Mouse (Mus musculus): ENCODE measurements around the gene Ccdc130.

The Ccdc130 gene

GRCm38 (mm10) chr8:84269950-84270773 is at the start of gene Ccdc130:
Gene Ccdc130, minus strand, starts transcription at chr8:84270380.
- peak; percentile 100 for DNase-seq (ENCODE audit: low read depth, low spot score)

- peak; percentile 64 for DNase-seq (ENCODE audit: low read depth, low spot score)
Observed at GRCm38 (mm10) chr8:84308376-84308775, 38.2 kb upstream of the Ccdc130 start.

DNA sequence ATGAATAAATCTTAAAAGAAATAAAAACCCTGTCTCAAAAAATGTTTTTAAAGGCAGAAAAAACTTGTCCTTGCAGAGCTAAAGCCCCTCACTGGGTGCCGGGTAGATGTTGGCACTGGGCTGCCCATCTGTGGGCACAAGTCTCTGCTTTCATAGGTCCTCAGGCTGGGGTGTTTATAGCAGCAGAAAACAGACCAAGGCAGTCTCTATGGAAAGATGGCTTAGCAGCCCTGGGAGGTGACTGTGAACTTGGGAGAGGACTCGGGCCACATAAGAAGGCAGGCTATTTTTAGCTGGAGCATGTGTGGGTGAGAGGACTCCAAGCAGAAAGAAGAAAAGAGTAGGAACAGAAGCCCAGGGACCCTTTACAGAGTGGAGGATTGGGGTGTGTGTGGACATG is 33.8 kb upstream of the Ccdc130 start:
- no peak for DNase-seq (ENCODE audit: low read depth, low spot score)

DNA sequence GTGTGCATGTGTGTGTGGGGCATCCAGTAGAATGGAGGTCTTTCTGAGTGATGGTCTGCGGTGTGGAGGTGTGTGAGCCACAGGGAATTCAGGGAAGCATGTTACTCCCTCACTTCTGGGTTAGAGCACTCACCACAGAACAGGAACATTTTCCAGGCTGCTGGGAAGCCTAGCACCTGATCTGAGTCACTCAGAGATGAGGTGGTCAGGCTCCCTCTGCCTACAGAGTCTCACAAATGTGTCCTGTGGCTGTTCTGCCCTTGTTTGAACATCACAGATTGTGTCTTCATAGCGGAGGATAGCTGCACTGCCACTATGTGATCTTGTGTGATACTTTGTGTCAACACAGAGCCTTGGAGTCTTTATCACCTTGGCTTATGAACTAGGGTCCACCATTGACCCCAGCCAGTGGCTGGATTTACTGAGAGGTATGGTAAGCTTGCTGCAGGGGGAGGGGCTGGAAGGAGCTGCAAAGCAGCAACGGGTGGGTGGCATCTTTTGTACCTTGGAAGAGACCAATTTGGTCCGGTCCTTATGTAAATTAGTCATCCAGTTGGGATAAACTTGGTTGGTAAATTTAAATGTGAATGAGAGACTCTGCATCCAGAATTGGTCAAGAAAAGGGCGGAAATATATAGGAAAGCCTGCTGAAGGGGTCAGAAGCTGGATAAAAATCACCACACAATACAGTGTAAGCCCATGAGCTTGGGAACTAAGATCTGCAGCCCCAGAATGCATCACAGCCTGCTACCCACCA is 27.0 kb upstream of the Ccdc130 start:
- DNase-seq (ENCODE audit: low read depth, low spot score), result no peak

- peak; percentile 76 for DNase-seq (ENCODE audit: low read depth, low spot score)
Observed at GRCm38 (mm10) chr8:84291688-84292087, 21.5 kb upstream of the Ccdc130 start.

GRCm38 (mm10) chr8:84291086-84291485 is 20.9 kb upstream of the Ccdc130 start:
- no peak for DNase-seq (ENCODE audit: low read depth, low spot score)

DNA sequence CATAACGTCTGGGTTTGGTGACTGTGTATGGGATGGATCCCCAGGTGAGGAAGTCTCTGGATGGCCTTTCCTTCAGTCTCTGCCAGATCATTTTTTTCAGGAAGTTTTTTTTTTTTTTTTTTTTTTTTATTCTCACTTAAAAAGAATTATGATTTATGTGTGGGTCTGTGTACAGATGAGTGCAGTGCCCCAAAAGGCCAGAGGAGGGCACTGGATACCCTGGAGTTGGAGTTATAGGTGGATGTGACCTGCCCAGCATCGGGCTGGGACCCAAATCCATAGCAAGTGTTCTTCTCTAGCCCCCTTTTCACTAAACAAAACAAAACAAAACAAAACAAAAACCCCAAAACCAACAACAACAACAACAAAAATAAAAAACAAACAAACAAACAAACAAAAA is 18.7 kb upstream of the Ccdc130 start:
- peak; percentile 58 for DNase-seq (ENCODE audit: low read depth, low spot score)

- DNase-seq (ENCODE audit: low read depth, low spot score), result peak; percentile 62
Observed at GRCm38 (mm10) chr8:84285665-84286064, 15.5 kb upstream of the Ccdc130 start.

GRCm38 (mm10) chr8:84284608-84285063 is 14.5 kb upstream of the Ccdc130 start:
- peak; percentile 50 for DNase-seq (ENCODE audit: low read depth, low spot score)

GRCm38 (mm10) chr8:84280777-84281176 is 10.6 kb upstream of the Ccdc130 start:
- no peak for DNase-seq (ENCODE audit: low read depth, low spot score)

DNA sequence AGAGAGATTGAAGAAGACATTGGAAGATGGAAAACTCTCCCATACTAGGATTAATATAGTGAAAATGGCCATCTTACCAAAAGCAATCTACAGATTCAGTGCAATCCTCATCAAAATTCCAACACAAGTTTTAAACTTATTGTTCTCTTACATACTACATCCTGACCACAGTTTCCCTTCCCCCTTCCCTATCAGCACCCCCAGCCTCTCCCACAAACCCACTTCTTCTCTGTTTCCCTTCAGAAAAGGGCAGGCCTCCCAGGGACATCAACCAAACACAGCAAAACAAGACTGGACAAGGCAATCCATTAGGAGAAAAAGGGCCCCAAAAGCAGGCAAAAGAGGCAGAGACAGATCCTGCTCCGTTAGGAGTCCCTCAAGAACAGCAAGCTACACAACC is 6.3 kb upstream of the Ccdc130 start:
- DNase-seq (ENCODE audit: low read depth, low spot score), result no peak

GRCm38 (mm10) chr8:84273968-84274367 is 3.8 kb upstream of the Ccdc130 start:
- DNase-seq (ENCODE audit: low read depth, low spot score), result no peak

DNA sequence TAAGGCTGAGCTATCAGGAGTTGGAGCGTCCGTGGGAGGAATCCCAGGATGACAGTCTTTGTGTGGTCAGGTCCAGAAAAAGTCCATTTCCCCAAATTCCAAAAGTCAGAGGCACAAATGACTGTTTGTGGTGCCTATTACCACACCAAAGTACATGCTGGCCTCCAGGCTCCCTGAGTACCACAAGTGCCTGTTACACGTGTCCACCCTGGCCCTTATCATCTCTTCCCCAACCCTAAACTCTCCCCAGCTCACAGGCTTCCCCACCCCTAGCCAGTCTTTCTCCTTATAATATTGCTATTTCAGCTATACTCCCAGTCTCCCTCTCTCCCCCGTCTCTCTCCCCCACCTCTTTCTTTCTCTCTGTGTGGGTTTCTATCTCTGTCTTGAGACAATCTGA is 2.1 kb upstream of the Ccdc130 start:
- no peak for DNase-seq (ENCODE audit: low read depth, low spot score)

GRCm38 (mm10) chr8:84261098-84261497 is 9.1 kb downstream of the Ccdc130 start:
- no peak for DNase-seq (ENCODE audit: low read depth, low spot score)

- peak; percentile 95 for DNase-seq (ENCODE audit: low read depth, low spot score)
Observed at GRCm38 (mm10) chr8:84256822-84257610, 13.2 kb downstream of the Ccdc130 start, which contains the start of gene Mri1. Gene Mri1, minus strand, starts transcription at chr8:84257326.

DNA sequence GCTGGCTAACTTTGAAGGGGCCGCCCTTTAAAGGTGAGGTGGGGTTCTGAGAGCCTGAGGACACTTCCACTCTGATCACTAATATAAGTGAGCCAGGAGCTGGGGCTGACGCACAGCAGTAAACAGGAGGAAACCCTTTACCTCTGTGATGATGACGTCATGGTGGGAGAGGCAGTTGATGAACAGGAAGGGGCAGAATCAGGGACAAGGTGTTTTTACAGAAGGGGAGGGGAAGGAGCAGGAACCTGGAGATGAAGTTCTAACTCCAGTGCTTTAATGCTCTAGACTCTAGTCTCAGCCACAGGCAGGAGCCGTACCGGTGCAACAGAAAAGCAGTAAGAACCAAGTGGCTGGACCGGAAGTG is 13.7 kb downstream of the Ccdc130 start:
- peak; percentile 32 for DNase-seq (ENCODE audit: low read depth, low spot score)

- no peak for DNase-seq (ENCODE audit: low read depth, low spot score)
Observed at GRCm38 (mm10) chr8:84255858-84256257, 14.3 kb downstream of the Ccdc130 start.

- DNase-seq (ENCODE audit: low read depth, low spot score), result peak; percentile 93
Observed at GRCm38 (mm10) chr8:84249257-84250170, 20.7 kb downstream of the Ccdc130 start, which contains the start of gene D8Ertd738e. Gene D8Ertd738e, minus strand, starts transcription at chr8:84249719.

DNA sequence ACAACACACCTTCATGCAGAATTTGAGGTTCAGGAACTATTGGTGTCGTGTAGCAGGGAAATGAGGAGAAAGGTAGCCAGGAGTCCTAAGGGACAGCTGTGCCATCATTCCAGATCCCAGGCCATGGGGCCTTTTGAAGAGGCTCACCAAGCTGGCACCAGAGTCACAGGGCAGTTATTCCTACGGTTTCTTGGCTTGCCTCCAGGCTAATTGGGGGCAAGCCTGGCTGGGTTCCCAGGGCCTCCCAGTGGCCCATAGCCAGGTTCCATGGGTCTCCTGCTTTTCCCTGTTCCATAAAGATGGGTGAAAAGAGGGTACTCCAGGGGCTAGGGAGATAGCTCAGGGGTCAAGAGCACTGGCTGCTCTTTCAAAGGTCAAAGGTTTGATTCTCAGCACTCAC is 28.4 kb downstream of the Ccdc130 start:
- DNase-seq (ENCODE audit: low read depth, low spot score), result no peak

DNA sequence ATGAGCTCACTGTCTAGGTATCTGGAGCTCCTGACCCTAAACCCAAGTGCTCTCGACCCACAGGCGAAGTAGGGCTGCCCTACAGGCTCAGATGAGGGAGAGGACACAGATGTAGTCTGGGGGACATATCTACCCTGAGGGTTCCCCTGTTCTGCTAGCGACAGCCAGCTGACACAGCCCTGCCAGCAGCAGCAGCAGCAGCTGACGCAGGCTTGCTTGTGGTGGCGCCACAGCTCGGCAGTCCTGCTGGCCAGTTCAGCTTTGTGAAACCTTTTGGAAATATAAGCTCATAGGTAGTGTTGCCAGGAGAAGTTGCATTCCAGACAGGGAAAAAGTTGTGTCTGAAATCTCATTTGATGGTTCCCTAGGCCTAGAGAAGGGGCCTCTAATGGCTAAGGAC is 29.0 kb downstream of the Ccdc130 start:
- no peak for DNase-seq (ENCODE audit: low read depth, low spot score)

All from mesoderm, embryonic 11.5 days (tissue).